Mouse (Mus musculus) cerebellum, adult 2 months (tissue): ENCODE data around the gene Nlgn1.

Source experiments
- CTCF ChIP-seq: fragments of 200-500 bp; IDR thresholded peaks from 2 replicates; pipeline ENCODE4 v1.5.1; 2011; ENCODE audit warnings: low read depth, mild to moderate bottlenecking, control low read depth, low read length, moderate library complexity, borderline replicate concordance; ENCODE audit not compliant: insufficient read depth
- POLR2A ChIP-seq: fragments of 200-500 bp; IDR thresholded peaks from 2 replicates; pipeline ENCODE4 v1.6.1; 2011; ENCODE audit warnings: low read length, control low read depth, borderline replicate concordance; ENCODE audit not compliant: insufficient read depth

GRCm38 (mm10) chr3:25813368-25813767 is 518.9 kb downstream of the Nlgn1 start:
- TF ChIP-seq CTCF (no peak), POLR2A (no peak)
